Mouse (Mus musculus) right cerebral cortex, postnatal 10 days (tissue): ENCODE results near the gene Lrrc46.

Experiments
- DNase-seq, 2 experiments: peaks; one replicate each; pipeline ENCODE4 v3.0.0; 2021; ENCODE audit warnings: low spot score in 2 of 2

Gene Lrrc46

GRCm38 (mm10) chr11:97013121-97013670 lies 28.0 kb downstream of the Lrrc46 start, which contains the start of gene Sp6:
Gene Sp6, plus strand, starts transcription at chr11:97013394.
- DNase-seq: peak; percentile 52 to 61

- DNase-seq: no peak
Observed at GRCm38 (mm10) chr11:97009198-97009790, 31.9 kb downstream of the Lrrc46 start.

- no peak for DNase-seq
Observed at GRCm38 (mm10) chr11:97007093-97007794, 34.0 kb downstream of the Lrrc46 start.

DNA sequence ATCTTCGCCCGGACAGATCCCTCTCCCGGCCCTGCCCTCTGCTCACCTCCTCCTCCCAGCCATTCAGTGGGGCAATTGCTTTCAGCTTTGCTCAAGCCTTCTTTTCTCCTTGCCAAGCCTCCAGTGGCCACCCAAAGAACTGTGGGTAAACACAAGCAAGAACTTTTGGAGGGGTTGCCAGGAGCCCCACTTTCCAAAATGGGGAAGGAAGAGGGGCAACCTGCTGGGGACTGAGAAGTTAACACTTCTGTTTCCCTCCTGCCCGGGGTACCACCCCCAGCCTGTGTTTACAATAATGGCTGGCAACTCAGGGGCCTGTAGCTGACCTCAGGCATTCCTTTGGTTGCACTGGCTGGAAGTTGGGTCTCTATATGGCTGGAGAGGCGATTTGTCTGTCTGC lies 38.0 kb downstream of the Lrrc46 start:
- DNase-seq: no peak

GRCm38 (mm10) chr11:96997380-96997956 lies 43.7 kb downstream of the Lrrc46 start:
- peak in 1 of 2 experiments; percentile 44 for DNase-seq

DNA sequence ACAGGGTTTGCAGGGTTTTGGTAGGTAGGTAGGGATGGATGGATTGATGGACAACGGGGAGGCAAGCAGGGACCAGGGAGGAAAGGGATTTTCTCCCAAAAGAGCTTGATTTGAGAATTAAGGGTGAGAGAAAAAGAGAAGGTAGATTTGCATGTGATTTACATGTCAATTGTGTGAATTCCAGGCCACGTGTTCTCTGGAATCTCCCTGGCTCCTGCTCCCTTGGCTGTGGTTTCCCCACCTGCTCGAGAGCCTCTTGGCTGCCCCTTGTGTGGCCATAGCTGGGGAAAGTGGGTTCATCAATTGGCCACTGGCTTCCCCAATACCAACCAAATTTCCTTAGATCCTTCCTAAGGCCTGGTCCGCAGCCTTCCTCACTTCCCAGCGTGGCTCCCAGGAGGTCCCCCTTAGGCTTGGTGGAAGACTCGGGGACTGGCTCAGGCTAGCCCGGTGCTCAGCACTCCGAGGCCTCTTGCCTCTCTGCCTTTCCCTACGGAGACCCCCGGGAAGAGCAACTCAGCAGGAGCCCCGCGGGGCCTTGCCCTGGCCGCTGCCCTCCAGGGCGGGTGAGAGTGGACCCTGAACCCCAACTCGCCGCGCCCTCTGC lies 44.3 kb downstream of the Lrrc46 start:
- DNase-seq: no peak

GRCm38 (mm10) chr11:96995836-96996772 lies 45.1 kb downstream of the Lrrc46 start:
- DNase-seq: no peak

DNA sequence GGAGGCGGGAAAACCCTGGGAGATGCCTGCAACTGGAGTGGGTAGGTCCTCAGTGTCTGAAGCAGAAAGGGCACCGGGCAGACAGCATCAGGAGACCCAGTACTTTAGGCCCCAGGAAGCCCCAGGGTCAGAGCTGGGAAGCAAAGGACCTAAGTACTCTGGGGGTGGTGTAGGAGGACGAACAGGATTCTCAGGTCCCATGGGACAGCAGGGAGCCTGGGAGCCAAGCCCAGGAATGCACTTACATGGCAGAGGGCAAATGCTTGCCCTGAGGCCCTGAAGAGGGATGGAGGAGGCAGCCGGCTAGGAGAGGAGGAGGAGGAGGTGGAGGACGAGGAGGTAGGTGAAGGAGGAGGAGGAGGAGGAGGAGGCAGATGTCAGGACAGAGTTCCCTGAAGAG lies 46.2 kb downstream of the Lrrc46 start:
- no peak for DNase-seq

DNA sequence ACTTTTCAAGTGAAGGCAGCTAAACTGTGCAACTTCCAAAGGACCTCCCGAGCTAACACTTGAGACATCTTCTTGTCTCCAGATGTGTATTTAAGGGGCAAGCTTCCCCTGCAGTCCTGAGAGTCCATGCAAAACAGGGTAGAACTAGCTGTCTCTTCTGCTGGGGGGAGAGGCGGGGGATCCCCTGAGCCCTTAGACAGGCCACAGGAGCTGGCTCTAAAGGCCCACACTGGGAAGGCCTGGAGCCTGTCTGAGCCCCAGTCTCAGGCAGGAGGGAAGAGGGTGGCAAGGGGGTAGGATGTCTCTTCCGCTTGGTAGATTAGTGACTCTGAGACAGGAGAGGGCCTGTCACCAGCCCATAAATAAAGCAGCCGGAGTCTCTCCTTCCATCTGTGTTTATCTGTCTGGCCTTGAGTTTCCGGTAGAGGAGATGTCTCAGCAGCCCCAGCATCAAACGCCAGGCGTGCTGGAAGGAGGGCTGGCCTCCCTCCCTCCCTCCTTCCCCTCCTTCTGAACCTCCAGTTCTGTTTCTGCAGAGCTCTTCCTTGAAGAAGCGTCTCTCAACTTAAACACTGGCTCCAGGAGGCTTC lies 48.4 kb downstream of the Lrrc46 start:
- no peak for DNase-seq

DNA sequence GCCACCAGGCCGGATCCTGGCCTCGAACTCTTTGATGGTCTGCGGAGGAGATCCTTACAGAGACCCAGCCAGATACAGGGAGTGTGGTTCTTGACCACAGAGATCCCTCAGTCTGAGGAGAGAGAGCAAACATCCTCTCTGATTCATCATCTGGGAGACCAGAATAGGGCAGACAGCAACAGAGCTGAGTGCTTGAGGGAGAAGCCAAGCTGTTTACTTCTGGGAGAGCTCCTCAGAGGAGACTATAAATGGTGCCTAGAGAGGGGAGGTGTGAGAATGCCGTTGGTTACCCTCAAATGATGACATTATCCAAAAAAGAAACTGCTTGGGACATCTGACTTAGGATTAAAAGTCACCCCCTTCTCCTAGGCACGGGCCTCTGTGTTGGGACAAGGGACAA lies 49.7 kb downstream of the Lrrc46 start:
- no peak for DNase-seq

- peak in 1 of 2 experiments; percentile 48 for DNase-seq
Observed at GRCm38 (mm10) chr11:96987873-96988655, 53.1 kb downstream of the Lrrc46 start.

- no peak for DNase-seq
Observed at GRCm38 (mm10) chr11:96986463-96986862, 54.7 kb downstream of the Lrrc46 start.

DNA sequence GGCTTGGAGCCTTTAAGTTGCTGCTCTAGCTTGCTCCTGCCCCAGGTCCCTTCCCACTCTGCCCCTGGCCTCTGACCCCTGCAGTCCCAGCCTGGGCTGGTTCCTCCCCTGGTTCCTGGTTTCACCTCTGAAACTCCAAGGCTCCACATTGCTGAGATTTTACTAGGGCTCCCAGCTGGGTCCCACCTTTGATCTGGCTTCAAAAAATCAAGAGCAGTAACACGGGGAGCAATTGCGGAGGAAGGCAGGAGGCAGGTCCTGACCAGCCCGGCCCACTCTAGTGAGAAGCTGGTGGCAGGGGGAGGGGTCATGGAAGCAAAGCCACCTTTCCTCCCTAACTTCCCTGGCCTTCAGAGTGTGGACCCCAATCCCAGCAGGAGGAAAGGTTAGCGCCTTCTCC lies 56.3 kb downstream of the Lrrc46 start:
- no peak for DNase-seq
